Mouse (Mus musculus) gastrocnemius, postnatal 10 days (tissue): ENCODE results near the gene Ms4a3. TPM values are rescaled to one million over a fixed set of nuclear protein-coding genes. Genes with fewer than 3 reads are reported as not detected.

ENCODE experiments used
- DNase-seq: peaks from one replicate; pipeline ENCODE4 v3.0.0; 2021; ENCODE audit warnings: mixed read lengths
- total RNA-seq, 2 experiments: library from RNA; stranded (reverse); gene quantifications; 2 replicates each; pipeline ENCODE4 v1.2.3; 2021

Ms4a3 gene
- total RNA-seq, 2 experiments from 2014 or later, result 0.27 TPM; not detected in 1

DNA sequence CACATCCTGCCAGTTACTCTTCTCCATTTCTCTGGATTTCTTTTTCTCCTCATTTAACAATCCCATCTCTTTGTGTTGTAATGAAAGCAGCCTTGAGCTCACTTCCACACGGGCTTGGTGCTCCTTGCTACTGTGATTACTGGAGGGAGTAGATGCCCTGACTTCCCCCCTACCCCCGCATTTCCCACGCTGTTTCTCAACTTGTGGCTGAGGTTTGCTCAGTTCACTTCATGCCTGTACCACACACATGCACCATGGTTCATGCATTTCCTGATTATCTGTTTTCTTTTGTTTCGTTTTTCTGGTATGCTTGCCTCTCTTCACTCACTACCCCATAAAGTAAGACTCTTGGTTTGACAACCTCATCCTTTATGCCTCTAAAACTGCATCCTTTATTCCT lies 51.4 kb downstream of the Ms4a3 start:
- no peak for DNase-seq

Other genes with a start within 250 kb of the Ms4a3 start
- not detected for gene Ms4a4c, start 236.1 kb downstream of the Ms4a3 start, total RNA-seq
- not detected for gene Ms4a4b, start 197.3 kb downstream of the Ms4a3 start, total RNA-seq
- 1 to 10 TPM; 4.2 to 5.0 TPM for gene Ms4a6c, start 171.5 kb downstream of the Ms4a3 start, total RNA-seq
- under 1 TPM in 1 of 2 experiments, not detected in 1; 0.19 TPM for gene Gm8369, start 154.9 kb downstream of the Ms4a3 start, total RNA-seq
- 1 to 10 TPM; 1.8 to 4.2 TPM for gene Ms4a6b, start 124.3 kb downstream of the Ms4a3 start, total RNA-seq
- gene Ms4a4d, start 104.0 kb downstream of the Ms4a3 start, total RNA-seq, result 1 to 10 TPM; 2.7 to 2.8 TPM
- gene Ms4a6d, start 36.0 kb downstream of the Ms4a3 start, total RNA-seq, result 1 to 10 TPM; 2.2 to 2.7 TPM
- under 1 TPM; 0.12 to 0.29 TPM for gene Ms4a2, start 17.1 kb downstream of the Ms4a3 start, total RNA-seq
- gene Oosp2, start 19.7 kb upstream of the Ms4a3 start, total RNA-seq, result not detected
- gene Oosp1, start 50.3 kb upstream of the Ms4a3 start, total RNA-seq, result not detected
- gene Oosp3, start 56.2 kb upstream of the Ms4a3 start, total RNA-seq, result not detected
- not detected for gene Gif, start 106.7 kb upstream of the Ms4a3 start, total RNA-seq
- 10 to 100 TPM; 37.4 to 46.0 TPM for gene Mrpl16, start 129.5 kb upstream of the Ms4a3 start, total RNA-seq
- 1 to 10 TPM; 2.0 to 2.4 TPM for gene Stx3, start 178.6 kb upstream of the Ms4a3 start, total RNA-seq
- gene Olfr1417, start 198.4 kb upstream of the Ms4a3 start, total RNA-seq, result not detected
- not detected for gene Olfr1418, start 220.2 kb upstream of the Ms4a3 start, total RNA-seq
- gene Olfr1419, start 234.3 kb upstream of the Ms4a3 start, total RNA-seq, result not detected
- gene Olfr1420, start 245.7 kb upstream of the Ms4a3 start, total RNA-seq, result not detected